Mouse (Mus musculus): ENCODE data around the gene Fbxl7.
"Not testable (repeated sequence)": the region's sequence is repeated elsewhere in the genome, so short reads cannot be mapped to it uniquely, and the experiment has no call there.

Fbxl7 gene

DNA sequence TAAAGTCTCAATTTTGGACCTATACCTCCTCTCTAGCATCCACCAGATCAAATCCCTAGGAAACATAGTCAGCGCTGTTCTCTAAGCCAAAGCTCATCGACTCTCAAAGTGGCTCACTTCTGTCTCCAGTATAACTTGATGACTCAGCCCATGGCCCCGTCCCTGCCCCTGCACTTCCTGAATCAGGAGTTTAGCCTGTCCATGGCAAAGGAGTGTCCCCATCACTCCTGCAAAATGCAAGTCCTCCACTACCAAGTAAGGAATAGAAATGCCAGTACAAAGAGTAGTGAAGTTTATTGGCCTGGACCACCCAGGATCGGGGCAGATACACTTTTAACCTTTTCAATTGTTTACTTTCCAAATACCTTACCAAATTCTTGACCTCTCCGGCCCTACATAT is 91.3 kb downstream of the Fbxl7 start:
- no peak for DNase-seq

DNA sequence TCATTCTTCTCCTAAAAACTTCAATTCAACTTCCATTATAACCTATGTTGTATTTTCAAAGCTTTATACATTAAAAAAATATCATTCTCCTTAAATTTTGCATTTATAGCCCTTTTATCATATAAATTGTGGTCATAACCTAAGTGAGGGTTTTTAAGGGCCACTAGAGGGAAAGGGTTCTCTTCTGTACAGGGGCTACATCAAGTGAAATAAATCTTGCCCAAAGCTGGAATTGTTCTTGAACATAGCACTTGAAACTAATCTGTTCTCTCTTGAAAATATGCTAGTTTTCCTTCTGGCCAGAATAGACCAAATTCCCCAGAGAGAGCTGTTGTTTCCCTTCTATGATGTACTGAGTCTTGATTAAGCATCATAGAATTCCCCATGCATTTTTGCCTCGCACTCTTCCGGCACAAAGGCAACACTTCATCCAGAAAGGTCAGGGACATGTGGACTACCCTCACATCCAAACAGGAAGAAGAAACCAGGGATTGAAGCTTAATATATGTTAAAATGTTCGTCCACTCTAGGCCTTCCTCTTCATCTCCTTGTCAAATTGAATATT is 95.8 kb downstream of the Fbxl7 start:
- DNase-seq: no peak

DNA sequence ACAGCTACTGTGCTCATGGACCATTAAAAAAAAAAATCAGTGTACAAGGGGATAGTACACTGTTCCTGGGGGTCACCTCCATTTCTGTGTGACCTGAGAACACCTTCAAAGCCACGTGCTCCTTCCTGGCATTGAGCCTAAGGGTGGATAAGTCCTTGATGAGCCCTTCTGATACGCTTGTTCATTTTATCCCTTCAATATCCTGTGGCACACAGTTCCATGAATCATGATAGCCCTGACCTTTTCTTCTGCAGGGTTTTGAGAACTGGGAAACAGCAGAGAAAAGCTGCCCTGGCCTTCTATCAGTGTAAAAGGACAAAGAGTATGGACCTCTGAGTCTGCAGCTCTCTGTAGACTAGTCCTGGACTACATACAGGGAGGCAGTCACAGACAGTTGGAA is 99.4 kb downstream of the Fbxl7 start:
- no peak for DNase-seq

DNA sequence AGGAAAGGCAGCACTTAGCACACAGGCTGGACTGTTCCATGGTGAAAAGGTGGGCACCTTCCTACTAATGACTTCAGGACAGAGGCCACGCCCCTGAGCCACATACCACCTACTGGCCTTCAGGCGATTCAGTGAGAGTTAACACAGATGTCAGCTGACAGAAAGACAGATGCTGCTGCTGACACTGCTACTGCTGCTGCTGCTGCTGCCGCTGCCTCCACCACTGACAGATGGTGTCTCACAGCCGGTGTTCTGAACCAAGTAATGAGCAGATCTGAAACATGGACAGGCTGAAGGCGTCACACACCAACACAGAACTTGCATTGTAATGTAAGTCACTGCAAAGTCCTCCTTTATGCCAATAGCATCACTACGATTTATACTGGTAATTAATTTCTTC is 99.9 kb downstream of the Fbxl7 start:
- DNase-seq: no peak

DNA sequence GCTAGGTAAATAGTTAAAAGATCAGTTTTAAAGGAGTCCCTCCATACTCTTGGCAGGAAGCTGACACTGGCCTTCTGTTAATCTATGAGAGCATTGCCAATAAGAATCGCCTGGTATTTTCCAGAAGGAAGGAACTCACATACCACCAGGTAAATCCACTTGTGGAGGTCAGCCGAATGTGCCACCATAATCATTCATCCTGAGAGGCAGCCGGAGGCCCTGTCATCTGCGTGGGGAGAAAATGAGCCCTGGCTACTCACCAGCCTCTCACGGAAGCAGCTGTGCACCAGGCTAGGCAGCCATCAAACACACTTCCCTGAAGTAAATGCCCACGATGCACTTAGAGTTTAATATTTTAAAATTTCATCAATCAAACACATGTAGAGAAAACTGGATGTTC is 108.2 kb downstream of the Fbxl7 start:
- DNase-seq: no peak

DNA sequence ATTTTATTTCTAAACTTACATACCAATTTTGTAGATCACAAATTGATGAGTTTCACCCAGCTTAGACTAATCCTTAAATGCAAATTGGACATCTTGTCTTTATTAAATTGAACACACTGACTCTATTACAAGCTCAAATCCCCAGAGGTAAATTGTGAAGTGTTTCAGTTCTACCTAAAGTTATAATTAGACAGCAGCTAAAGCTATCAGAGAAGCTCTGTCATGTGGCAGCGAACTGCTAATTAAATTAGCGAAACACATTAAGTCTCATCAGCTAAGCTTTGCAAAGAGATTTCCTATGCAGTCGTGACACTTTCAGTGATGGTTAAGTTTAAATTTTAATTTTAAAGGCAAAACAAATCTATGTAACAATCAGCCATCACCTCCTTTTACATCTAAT is 114.8 kb downstream of the Fbxl7 start:
- no peak for DNase-seq

DNA sequence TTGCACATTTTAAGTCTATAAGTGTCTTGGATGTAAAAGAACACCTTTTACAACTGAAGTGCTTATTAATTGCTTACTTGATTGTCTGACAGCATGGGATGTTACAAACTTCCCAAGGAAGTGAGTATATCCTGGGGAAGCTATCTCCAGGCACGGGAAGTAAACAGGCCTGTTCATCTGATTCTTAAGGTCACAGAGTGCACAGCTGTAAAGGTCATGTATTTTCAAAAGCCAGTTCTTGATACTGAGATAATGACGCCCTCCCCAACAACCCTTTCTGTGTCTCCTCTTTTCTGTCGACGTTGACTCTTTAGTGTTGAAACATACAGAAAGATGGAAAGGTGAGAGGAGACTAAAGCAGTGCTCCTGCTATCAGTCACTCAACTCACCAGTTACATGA is 116.3 kb downstream of the Fbxl7 start:
- DNase-seq: no peak

DNA sequence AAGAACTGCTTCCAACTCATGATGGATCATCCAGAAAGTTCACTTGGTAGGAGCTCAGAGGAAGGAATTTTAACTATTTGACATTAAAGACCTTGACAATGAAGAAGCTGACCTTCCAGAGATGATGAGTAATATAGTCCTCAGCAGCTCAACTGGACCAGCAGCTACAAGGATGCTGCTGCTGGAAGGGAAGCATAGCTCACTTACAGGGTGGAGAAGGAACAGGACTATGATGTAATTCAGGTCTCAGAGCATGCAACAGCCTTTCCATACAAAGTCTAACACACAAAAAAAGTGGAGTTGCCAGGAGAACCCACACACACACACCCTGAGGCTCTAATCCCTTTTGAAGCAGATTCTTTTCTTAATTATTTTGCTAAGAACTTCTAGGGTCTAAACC is 119.7 kb downstream of the Fbxl7 start:
- DNase-seq: no peak

DNA sequence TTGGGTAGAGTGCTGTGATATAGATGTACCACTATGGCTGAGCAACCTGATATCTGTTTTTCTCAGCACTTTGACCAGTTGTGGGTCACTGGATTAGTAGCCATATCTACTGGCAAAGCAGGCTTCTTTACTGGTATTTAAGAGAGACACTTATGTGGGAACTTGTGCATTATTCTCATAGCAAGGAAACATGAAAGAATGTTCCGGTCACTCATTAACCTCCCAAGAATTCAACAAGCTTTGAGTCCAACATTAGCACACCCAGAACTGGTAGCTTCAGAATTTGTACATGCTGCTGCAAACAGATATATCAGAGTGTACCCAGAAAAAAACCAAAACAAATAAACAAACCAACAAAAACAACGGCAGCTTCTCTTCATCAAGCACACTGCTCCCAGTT is 120.5 kb downstream of the Fbxl7 start:
- no peak for DNase-seq

DNA sequence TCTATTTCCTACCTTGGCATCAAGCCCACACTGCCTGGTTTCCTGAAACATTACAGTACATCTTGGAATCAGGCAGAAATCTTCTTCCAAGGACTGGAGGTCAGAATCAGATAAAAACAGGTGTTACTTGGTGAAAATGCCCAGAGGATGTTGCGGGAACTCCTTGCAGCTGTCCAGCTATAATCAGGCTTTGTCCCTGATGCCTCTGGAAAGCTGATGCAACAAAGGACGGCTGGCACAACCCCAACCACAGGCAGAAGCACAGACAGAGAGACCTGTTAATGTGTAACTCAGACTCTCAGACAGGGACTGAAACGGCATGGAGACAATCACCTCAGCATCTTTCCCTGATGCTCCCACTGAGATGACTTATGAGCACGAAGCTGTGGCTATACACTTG is 133.7 kb downstream of the Fbxl7 start:
- no peak for DNase-seq

DNA sequence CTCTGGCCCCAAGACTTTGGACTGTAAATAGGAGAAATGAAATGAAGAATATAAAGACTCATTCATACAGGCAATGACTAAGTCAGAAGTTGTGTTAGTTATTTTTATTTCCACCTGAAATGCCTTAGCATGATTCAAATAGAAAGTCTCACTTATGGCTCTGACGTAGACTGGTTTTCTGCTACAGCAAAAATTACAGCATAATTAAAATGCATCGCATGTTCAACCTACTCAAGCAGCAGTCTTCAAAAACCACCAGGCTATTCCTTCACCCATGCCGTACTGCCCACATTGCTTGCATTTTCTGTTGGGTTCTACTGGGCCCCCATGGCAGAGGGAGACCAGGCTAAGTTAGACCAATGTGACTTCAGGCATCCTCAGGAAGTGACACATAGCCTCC is 146.9 kb downstream of the Fbxl7 start:
- DNase-seq: no peak

DNA sequence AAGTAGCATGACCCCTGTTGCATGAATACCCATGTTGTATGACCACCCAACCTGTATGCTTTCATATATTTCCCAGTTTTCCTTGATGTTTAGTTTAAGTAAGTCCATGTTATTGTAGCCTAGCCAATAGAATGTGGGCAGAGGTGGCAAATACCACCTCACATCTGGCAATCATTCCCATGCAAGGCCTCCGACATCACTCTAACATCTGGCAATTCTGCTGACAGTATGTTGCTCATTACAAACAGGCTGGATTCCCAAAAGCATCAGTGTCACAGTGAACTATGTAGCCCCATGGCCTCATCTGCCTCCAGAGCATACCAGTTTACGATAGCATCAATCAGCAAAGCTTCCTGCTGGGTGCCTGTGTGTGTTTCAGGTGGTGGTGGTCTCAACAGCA is 163.0 kb downstream of the Fbxl7 start:
- DNase-seq: no peak

DNA sequence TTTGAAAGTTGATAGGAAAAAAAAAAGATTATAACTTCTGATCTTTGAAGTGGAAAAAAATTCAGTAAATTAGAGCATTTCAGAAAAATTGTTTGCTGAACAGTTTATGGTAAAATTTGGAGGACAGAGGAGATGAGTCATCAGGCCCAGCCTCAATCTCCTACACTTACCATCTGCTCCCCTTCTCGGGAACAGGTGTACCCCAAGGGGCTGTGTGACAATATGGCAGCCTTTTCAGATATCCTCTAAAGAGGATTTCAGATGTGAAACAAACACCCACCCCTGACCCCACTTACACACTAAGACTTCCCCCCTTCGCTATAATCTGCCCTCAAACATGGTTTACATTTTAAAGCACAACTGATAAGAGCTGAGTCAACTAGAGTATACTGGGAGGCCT is 164.6 kb downstream of the Fbxl7 start:
- no peak for DNase-seq

DNA sequence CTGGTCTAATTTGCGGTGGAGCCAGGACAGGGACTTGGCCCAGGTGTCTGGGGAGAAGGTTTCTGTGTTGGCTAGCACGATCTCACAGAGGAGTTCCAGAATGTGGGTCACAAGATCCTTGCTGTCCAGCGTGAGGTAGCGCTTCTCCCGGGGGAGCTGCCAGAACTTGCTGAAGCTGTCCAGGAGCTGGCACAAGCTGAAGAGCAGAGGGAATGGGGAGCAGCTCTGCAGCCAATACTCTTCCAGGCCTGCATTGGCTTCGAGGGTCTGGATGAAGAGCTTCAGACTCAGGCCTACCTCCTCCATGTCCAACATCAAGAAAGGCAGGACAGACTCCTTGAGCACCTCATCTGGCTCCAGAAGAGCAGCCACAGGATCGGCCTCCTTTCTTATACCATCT is 166.0 kb downstream of the Fbxl7 start:
- DNase-seq: not testable (repeated sequence)

DNA sequence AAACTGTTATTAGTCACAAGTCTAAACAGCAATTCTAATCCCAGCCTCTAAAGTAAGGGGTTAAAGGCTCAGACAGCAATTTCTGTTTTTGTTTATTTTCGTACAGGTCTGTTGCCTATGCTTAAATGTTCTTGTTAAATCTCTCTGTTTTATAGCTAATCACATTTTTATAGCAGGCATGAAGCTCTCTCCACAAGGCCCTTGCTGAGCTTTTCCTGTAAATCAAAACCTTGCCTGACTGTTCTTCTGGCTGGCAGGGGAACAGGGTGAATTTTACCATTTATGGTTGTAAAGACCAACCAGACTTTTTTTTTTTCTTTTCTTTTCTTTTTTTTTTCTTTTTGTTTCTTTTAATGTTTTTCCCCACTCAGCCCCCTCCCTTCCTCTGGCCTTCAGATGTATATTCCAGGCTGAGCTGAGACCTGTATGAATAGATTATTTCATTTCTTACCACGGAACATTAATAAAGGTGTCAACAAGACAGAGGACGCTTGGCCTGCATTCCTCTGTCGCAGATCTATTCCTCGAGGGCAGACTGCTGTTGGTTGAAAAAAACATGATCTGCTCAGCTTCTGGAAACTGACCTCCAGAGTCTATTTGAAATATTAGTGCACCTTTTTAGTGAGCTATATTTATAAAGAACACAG is 176.9 kb downstream of the Fbxl7 start:
- DNase-seq: no peak

DNA sequence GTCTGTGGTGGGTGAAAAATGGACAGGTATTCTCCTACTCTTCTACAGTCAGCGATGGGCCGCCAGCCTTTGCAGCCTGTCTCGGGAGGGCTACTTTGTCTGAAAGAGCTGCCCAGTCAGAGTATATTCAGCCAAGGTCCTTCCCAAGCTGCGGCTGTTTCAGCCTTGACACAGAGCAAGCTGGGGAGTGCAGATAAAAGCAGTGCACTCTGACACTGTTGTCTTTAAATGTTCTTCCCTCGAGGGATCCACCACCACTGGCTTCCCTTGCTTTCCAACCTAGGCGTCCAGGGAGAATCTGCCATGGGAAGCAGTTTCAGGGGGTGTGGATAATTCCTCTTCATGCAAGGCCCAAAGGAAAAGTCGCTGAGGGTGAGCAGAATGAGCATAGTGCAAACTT is 177.4 kb downstream of the Fbxl7 start:
- no peak for DNase-seq

DNA sequence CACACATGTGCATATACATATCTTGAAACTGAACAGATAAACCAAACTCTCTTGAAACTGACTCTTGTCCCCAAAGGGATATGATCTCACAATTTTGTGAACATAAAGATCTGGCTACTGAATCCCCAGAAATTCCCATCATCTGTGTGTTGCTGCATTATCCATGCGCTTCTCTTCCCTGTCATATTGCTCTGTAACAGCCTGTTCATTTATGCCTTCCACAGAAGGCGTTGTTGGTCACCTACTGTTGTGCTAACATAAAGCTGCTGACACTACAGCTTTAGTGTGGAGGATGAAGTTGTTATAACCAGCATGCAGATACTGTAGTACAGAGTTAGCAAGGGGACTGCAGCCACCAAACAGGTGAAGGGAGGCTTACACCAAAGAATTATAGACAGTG is 179.2 kb downstream of the Fbxl7 start:
- DNase-seq: no peak

DNA sequence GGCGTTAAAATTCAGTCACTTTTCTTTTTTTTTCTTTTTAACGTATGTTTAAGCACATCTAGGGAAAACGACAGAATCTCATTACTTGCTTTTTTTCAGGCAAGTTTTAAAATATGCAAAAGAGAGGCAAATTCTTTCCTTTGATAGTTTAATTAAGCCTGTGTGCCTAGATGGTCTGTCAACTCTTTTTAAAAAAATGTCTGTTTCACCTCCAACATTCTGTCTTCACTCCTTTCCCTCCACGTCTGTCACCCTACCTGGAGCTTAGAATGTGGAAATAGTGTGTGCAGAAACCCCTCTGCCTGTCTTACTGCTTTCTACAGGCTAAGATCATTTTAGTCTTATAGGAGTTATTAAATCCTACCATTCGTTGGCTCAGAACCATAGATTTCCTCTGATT is 179.7 kb downstream of the Fbxl7 start:
- DNase-seq: no peak

DNA sequence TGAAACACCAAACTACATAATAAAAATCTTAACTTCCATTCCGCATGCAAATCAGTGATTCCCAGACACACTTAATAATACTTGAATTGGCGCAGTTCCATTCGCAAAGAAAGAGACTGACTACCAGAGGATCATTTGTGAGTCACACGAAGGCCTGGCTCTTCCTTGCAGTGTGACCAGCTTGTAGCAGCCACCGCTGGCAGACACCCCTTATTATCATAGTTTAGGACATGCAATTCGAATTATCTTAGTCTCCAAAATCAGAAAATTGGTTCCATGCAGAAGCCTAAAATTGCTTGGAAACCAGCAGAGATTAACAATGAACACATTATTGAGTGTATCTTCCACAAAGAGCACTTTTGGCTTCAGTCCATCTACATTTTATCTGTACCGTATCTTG is 183.1 kb downstream of the Fbxl7 start:
- DNase-seq: no peak

DNA sequence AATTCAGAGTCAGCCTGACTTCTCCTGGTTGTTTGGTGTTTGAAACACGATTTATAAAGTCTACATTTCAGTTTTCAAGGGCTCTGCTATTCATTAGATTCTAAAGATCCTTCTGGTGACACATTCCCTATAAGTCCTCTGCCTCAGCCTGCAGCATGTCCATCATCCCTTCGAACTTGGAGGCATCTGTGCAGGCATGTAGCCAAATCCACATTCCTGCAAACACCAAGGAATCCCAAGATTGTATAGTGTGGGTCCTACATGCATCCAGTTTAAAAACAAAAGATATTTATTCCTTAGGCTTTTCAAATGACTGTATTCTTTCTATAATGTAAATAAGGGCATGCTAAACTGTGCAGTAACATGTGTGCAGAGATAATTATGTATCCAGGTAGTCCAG is 190.4 kb downstream of the Fbxl7 start:
- no peak for DNase-seq

DNA sequence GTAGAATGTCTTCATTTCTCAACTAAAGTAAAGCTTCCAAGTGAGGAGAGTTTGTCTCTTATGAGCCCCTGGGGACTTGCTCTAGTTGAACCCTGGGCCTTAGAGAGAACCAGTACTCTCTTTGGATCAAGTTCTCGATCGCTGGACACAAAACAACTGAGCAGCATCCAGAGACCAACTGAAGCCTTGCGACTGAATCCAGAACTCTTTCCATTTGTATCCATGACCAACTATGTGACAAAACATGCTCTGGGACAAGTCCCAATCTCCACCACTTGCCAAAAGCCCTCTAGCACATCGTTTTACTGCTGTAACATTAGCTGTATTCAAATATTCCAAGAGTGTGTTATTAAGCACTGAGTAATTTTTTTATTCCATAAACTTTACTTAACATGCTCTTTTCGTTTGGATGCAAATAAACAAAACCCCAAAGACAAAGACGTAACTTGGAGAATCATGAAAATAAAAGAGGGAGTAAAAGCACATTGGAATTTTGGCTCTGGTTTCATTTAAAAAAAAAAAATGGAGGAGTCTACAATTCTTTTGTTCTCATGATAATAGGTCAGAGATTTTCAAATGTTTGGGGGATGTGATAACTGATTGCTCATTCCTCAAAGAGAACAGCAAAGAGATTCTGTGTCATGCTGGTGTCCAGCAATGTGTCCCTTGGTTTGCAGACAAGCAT is 192.1 kb downstream of the Fbxl7 start:
- no peak for DNase-seq

DNA sequence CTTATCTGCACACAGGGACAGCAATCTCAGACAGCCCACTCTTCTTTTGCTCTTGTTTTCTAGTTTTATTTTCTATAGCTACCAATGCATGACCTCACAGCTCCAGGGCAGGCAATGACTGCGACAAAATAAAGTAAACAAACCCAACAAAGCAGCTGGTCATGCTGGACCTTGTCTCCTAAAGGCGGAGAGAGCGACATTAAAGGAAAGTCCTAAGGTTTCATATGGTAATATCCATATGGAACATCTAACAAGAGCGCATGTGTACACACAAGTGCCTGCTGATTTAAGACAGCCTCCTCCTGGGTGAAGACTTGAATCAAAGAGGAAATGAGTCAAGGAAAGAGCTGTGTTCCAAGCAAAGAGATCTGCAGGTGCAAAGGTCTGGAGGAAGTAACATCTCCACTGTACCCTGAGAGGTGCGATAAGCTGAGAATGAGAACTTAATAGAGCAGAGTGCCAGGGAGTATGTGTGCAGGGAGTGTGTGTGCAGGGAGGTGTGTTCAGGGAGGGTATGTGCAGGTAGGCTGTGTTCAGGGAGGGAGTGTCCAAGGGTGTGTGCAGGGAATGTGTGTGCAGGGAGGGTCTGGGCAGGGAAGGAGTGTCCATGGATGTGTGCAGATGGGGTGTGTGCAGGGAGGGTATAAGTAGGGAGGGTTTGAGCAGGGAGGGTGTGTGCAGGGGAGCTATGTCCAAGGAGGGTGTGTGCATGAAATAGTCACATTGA is 193.3 kb downstream of the Fbxl7 start:
- DNase-seq: no peak

DNA sequence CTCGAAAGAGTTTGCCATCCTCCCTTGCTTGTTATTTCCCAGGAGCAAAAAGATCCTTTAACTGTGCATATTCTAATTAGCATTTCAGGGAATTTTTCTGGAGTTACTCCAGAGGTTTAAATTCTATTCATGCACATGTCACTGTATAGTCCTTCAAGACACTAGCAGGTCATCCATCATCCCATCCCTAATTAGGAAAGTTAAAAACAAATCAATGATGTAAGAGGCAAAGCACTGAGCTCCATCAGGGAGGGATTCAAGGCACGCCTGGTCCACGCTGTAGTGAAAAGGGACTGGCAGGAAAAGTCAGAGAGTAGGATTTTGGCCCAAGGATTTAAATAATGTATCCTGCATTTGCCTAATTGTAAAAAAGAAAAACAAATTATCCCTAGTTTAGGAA is 202.3 kb downstream of the Fbxl7 start:
- DNase-seq: no peak

DNA sequence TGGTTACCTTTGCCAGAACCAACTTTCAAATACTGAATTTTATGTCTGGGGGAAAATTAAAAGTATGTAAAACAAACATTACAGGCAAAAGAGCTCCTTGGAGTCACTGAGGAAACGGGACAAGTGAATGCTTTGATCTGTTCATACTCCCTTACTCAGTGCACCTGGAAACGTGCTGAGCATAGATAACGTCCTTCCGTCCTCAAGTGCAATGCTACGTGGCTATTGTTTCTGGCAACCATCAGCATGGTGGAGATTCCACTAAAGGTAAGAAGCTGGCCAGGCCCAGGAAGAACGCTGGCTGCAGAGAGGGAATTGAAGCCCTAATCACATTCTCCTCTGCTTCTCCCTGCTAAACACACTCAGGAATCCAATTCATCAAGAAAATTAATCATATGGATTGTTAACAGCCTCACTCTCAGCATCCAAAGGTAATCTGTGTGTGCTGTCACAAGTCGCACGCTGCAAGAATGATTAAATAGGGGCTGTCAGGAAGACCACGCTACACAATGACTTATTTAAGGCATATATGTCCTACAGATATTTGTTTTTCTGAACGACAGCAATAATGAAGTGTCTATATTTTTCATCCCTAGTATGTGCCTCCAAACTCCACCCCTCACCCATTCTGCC is 206.8 kb downstream of the Fbxl7 start:
- no peak for DNase-seq

Data from thymus, postnatal 36 days (tissue).